Mouse (Mus musculus) spleen, adult 2 months (tissue): ENCODE results near the gene Trpc4ap.

Experiments used
- CTCF ChIP-seq: fragments of 200-500 bp; IDR thresholded peaks from 2 replicates; pipeline ENCODE4 v1.5.1; 2011; ENCODE audit warnings: mild to moderate bottlenecking, inconsistent platforms; ENCODE audit not compliant: insufficient read depth, insufficient read length, insufficient replicate concordance; ENCODE audit errors: extremely low read depth
- POLR2A ChIP-seq: fragments of 200-500 bp; IDR thresholded peaks from 2 replicates; pipeline ENCODE4 v1.6.1; 2011; ENCODE audit warnings: low read depth, low read length, inconsistent platforms

DNA sequence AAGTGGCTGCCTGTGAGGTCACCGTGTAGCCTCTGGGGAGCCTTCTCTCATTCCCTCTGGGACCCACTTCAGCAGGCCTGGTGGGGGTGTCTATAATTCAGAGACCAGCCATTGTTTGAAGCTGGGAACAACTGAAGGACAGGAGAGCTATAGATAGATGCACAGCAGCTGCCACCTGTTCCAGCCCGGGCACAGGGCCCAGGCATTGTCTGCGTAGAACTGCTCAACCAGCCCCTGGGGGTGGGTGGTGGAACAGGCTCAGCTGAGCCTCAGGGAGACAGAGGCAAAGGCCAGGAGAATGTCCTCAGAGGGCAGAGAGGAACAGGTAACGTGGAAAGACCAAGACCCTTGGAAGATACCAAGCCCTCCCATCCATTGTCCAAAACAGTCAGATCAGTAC lies 85.8 kb downstream of the Trpc4ap start:
- no peak for TF ChIP-seq CTCF
- no peak for TF ChIP-seq POLR2A
